Mouse (Mus musculus) embryonic facial prominence, embryonic 14.5 days (tissue): ENCODE measurements around the gene Mgrn1. TPM values are rescaled to one million over a fixed set of nuclear protein-coding genes. Genes with fewer than 3 reads are reported as not detected.

Source experiments
- ATAC-seq: fragments of 200-750 bp; cut with Nextera tagmentation; 2 replicates; pipeline ENCODE4 v1.8.0; 2017; ENCODE audit warnings: low read depth, moderate number of reproducible peaks, moderate TSS enrichment
- DNase-seq: peaks from one replicate; pipeline ENCODE4 v3.0.0-alpha.2; 2015; ENCODE audit warnings: low spot score
- H3K27ac ChIP-seq: fragments of 300-500 bp; sonication (generic); replicated peaks from 2 replicates; pipeline ENCODE4 v1.5.1; 2014; ENCODE audit warnings: low read depth, mild to moderate bottlenecking, low read length, moderate library complexity
- H3K27me3 ChIP-seq: fragments of 300-500 bp; sonication (generic); replicated peaks from 2 replicates; pipeline ENCODE4 v1.6.1; 2014; ENCODE audit warnings: low read length; ENCODE audit not compliant: control insufficient read depth, insufficient read depth
- H3K36me3 ChIP-seq: fragments of 300-500 bp; sonication (generic); 2 replicates; pipeline ENCODE4 v1.6.1; 2014; ENCODE audit warnings: low read length, mixed read lengths; ENCODE audit not compliant: control insufficient read depth, insufficient read depth
- H3K4me1 ChIP-seq: fragments of 300-500 bp; sonication (generic); 2 replicates; pipeline ENCODE4 v1.6.1; 2014; ENCODE audit warnings: antibody characterized with exemption, low read length; ENCODE audit not compliant: control insufficient read depth, insufficient read depth
- H3K4me2 ChIP-seq: fragments of 300-500 bp; sonication (generic); 2 replicates; pipeline ENCODE4 v1.6.1; 2014; ENCODE audit warnings: low read depth, mild to moderate bottlenecking, low read length, moderate library complexity, mixed read lengths
- H3K4me3 ChIP-seq: fragments of 300-500 bp; sonication (generic); 2 replicates; pipeline ENCODE4 v1.5.1; 2014; ENCODE audit warnings: low read depth, mild to moderate bottlenecking, low read length
- H3K9ac ChIP-seq: fragments of 300-500 bp; sonication (generic); 2 replicates; pipeline ENCODE4 v1.6.1; 2014; ENCODE audit warnings: low read depth, mild to moderate bottlenecking, low read length, moderate library complexity, mixed read lengths
- H3K9me3 ChIP-seq: fragments of 300-500 bp; sonication (generic); 2 replicates; pipeline ENCODE4 v1.6.1; 2016; ENCODE audit warnings: low read length; ENCODE audit not compliant: control insufficient read depth
- WGBS: fragments of 180-500 bp; shearing (Covaris S2); extraction: QIAGEN DNeasy Blood & Tissue Kit; methylation state at CpG from one replicate; pipeline ENCODE4 v1.1.7; 2014; 5-methylcytosine and 5-hydroxymethylcytosine counted together
- polyA plus RNA-seq: library from polyadenylated mRNA; unstranded; fragments of >200 nt; fragmentation: Nextera tagmentation; extraction: Ambion mirVana; gene quantifications from 2 replicates; pipeline ENCODE4 v1.2.1, GENCODE M21; 2014

Mgrn1 gene
- polyA plus RNA-seq, 1 experiment from 2014 or later: 76.2 TPM

GRCm38 (mm10) chr16:4945415-4945814 is 59.4 kb downstream of the Mgrn1 start:
- Histone ChIP-seq H3K27ac (no peak overlapping the region), H3K4me2 (no peak overlapping the region), H3K9me3 (no peaks in the 10 kb centered on the region), H3K9ac (no peak overlapping the region), H3K27me3 (no peaks in the 10 kb centered on the region), H3K4me1 (no peaks in the 10 kb centered on the region), H3K36me3 (peaks cover 89% of the 10 kb centered on the region), H3K4me3 (no peak overlapping the region)
- no peak for DNase-seq
- WGBS: 76% methylated on average over 4 of the region's 4 CpGs
- no peak for ATAC-seq

GRCm38 (mm10) chr16:4946155-4946554 is 60.1 kb downstream of the Mgrn1 start:
- Histone ChIP-seq H3K9me3 (no peaks in the 10 kb centered on the region), H3K4me1 (no peaks in the 10 kb centered on the region), H3K9ac (no peak overlapping the region), H3K27me3 (no peaks in the 10 kb centered on the region), H3K4me2 (no peak overlapping the region), H3K4me3 (no peak overlapping the region), H3K36me3 (peaks cover 89% of the 10 kb centered on the region), H3K27ac (no peak overlapping the region)
- WGBS: 81% methylated on average over 3 of the region's 3 CpGs
- no peak for ATAC-seq
- DNase-seq: no peak

GRCm38 (mm10) chr16:4947378-4947777 is 61.3 kb downstream of the Mgrn1 start:
- Histone ChIP-seq H3K27ac (no peak overlapping the region), H3K9ac (no peak overlapping the region), H3K4me1 (no peaks in the 10 kb centered on the region), H3K9me3 (no peaks in the 10 kb centered on the region), H3K36me3 (peaks cover 89% of the 10 kb centered on the region), H3K4me3 (no peak overlapping the region), H3K27me3 (no peaks in the 10 kb centered on the region), H3K4me2 (no peak overlapping the region)
- whole genome bisulfite sequencing: 95% methylated on average over 4 of the region's 4 CpGs
- ATAC-seq (no peak), DNase-seq (no peak)

GRCm38 (mm10) chr16:4956609-4957008 is 70.6 kb downstream of the Mgrn1 start:
- Histone ChIP-seq H3K27ac (no peak overlapping the region), H3K27me3 (no peaks in the 10 kb centered on the region), H3K4me3 (no peak overlapping the region), H3K4me1 (no peaks in the 10 kb centered on the region), H3K4me2 (no peak overlapping the region), H3K9me3 (no peaks in the 10 kb centered on the region), H3K9ac (no peak overlapping the region), H3K36me3 (peaks cover 65% of the 10 kb centered on the region)
- ATAC-seq (no peak), DNase-seq (no peak)
- 85% methylated on average over 3 of the region's 3 CpGs for WGBS

- DNase-seq (no peak), ATAC-seq (no peak)
- no peaks in the 10 kb centered on the region for H3K9me3 ChIP-seq
- 93% methylated on average over 3 of the region's 3 CpGs for WGBS
- no peak overlapping the region for H3K9ac ChIP-seq
- no peak overlapping the region for H3K4me3 ChIP-seq
- H3K4me1 ChIP-seq: no peaks in the 10 kb centered on the region
- no peak overlapping the region for H3K4me2 ChIP-seq
- no peaks in the 10 kb centered on the region for H3K27me3 ChIP-seq
- peaks cover 56% of the 10 kb centered on the region for H3K36me3 ChIP-seq
- no peak overlapping the region for H3K27ac ChIP-seq
Measured at GRCm38 (mm10) chr16:4957446-4957845, 71.4 kb downstream of the Mgrn1 start.

- WGBS: 82% methylated on average over 8 of the region's 8 CpGs
- Histone ChIP-seq H3K27me3 (no peaks in the 10 kb centered on the region), H3K9me3 (no peaks in the 10 kb centered on the region), H3K9ac (no peak overlapping the region), H3K36me3 (peaks cover 29% of the 10 kb centered on the region), H3K4me3 (no peak overlapping the region), H3K4me1 (peaks cover 4% of the 10 kb centered on the region), H3K27ac (no peak overlapping the region), H3K4me2 (no peak overlapping the region)
- ATAC-seq (no peak), DNase-seq (no peak)
Measured at GRCm38 (mm10) chr16:4960260-4960659, 74.2 kb downstream of the Mgrn1 start.

GRCm38 (mm10) chr16:4963346-4963745 is 77.3 kb downstream of the Mgrn1 start:
- peak overlapping the region; percentile 93 for H3K4me3 ChIP-seq
- peak overlapping the region; percentile 88 for H3K9ac ChIP-seq
- H3K27me3 ChIP-seq: no peaks in the 10 kb centered on the region
- WGBS: 38% methylated on average over 9 of the region's 9 CpGs
- peaks cover 4% of the 10 kb centered on the region for H3K4me1 ChIP-seq
- no peak overlapping the region for H3K27ac ChIP-seq
- peak overlapping the region; percentile 73 for H3K4me2 ChIP-seq
- DNase-seq: no peak
- ATAC-seq: no peak
- H3K36me3 ChIP-seq: 0 out of 2 replicates have a peak, but pooled peaks cover 9% of the 10 kb centered on the region
- no peaks in the 10 kb centered on the region for H3K9me3 ChIP-seq

GRCm38 (mm10) chr16:4963797-4964709 is 78.0 kb downstream of the Mgrn1 start, which contains the start of gene Anks3:
Gene Anks3, minus strand, starts transcription at chr16:4964205.
- H3K9me3 ChIP-seq: no peaks in the 10 kb centered on the region
- under 1% methylated on average over 52 of the region's 76 CpGs for WGBS
- H3K36me3 ChIP-seq: 0 out of 2 replicates have a peak, but pooled peaks cover 6% of the 10 kb centered on the region
- H3K27ac ChIP-seq: peak within 1 kb of the TSS; percentile 79
- H3K9ac ChIP-seq: peak within 1 kb of the TSS; percentile 88
- H3K27me3 ChIP-seq: no peaks in the 10 kb centered on the region
- peak within 1 kb of the TSS; percentile 93 for H3K4me3 ChIP-seq
- peaks cover 4% of the 10 kb centered on the region for H3K4me1 ChIP-seq
- H3K4me2 ChIP-seq: peak within 1 kb of the TSS; percentile 73
- DNase-seq (peak; percentile 98), ATAC-seq (peak; percentile 99)
